Mouse (Mus musculus) heart, postnatal 0 days (tissue): ENCODE results near the gene Nutm1. TPM values are rescaled to one million over a fixed set of nuclear protein-coding genes. Genes with fewer than 3 reads are reported as not detected.

ENCODE experiments used
- ATAC-seq: fragments of 200-750 bp; cut with Nextera tagmentation; 2 replicates; pipeline ENCODE4 v1.8.0; 2017; ENCODE audit warnings: low read depth, moderate number of reproducible peaks, moderate library complexity; ENCODE audit not compliant: insufficient read depth
- DNase-seq: peaks from one replicate; pipeline ENCODE4 v3.0.0-alpha.2; 2016; ENCODE audit warnings: low spot score
- H3K27ac ChIP-seq: fragments of 300-500 bp; sonication (generic); 2 replicates; pipeline ENCODE4 v1.5.1; 2014; ENCODE audit warnings: low read depth, mild to moderate bottlenecking
- H3K27me3 ChIP-seq: fragments of 300-500 bp; sonication (generic); 2 replicates; pipeline ENCODE4 v1.6.1; 2014; ENCODE audit warnings: low read length, mixed read lengths; ENCODE audit not compliant: control insufficient read depth, insufficient read depth
- H3K36me3 ChIP-seq: fragments of 300-500 bp; sonication (generic); replicated peaks from 2 replicates; pipeline ENCODE4 v1.6.1; 2014; ENCODE audit warnings: low read length, mixed read lengths; ENCODE audit not compliant: control insufficient read depth, insufficient read depth
- H3K4me1 ChIP-seq: fragments of 300-500 bp; sonication (generic); 2 replicates; pipeline ENCODE4 v1.6.1; 2014; ENCODE audit warnings: antibody characterized with exemption; ENCODE audit not compliant: control insufficient read depth, insufficient read depth
- H3K4me2 ChIP-seq: fragments of 300-500 bp; sonication (generic); 2 replicates; pipeline ENCODE4 v1.6.1; 2014; ENCODE audit warnings: low read depth, mild to moderate bottlenecking, low read length, moderate library complexity
- H3K4me3 ChIP-seq: fragments of 300-500 bp; sonication (generic); 2 replicates; pipeline ENCODE4 v1.5.1; 2014; ENCODE audit warnings: low read depth, low read length
- H3K9ac ChIP-seq: fragments of 300-500 bp; sonication (generic); replicated peaks from 2 replicates; pipeline ENCODE4 v1.6.1; 2014; ENCODE audit warnings: low read depth, low read length, mixed read lengths
- H3K9me3 ChIP-seq: fragments of 300-500 bp; sonication (generic); replicated peaks from 2 replicates; pipeline ENCODE4 v1.6.1; 2016; ENCODE audit warnings: low read length; ENCODE audit not compliant: control insufficient read depth
- CTCF ChIP-seq: IDR thresholded peaks from 2 replicates; pipeline ENCODE4 v1.5.1; 2016; ENCODE audit warnings: antibody characterized with exemption, control low read depth, low read depth
- EP300 ChIP-seq: IDR thresholded peaks from 2 replicates; pipeline ENCODE4 v1.6.1; 2016; ENCODE audit warnings: antibody characterized with exemption, low read depth
- WGBS: fragments of 180-500 bp; shearing (Covaris S2); extraction: QIAGEN DNeasy Blood & Tissue Kit; methylation state at CpG from one replicate; pipeline ENCODE4 v1.1.7; 2014; 5-methylcytosine and 5-hydroxymethylcytosine counted together
- polyA plus RNA-seq: library from polyadenylated mRNA; unstranded; fragments of >200 nt; fragmentation: Nextera tagmentation; extraction: Ambion mirVana; gene quantifications from 2 replicates; pipeline ENCODE4 v1.2.1, GENCODE M21; 2015
- total RNA-seq: library from RNA; depleted of rRNA; stranded (reverse); fragments of >200 nt; gene quantifications from 2 replicates; pipeline ENCODE4 v1.2.3, GENCODE M21; 2014; ENCODE audit warnings: low replicate concordance

Gene Nutm1
- total and polyA plus RNA-seq, 2 experiments from 2014 or later: not detected

- no peak for ATAC-seq
- no peak for TF ChIP-seq CTCF
- no peak for TF ChIP-seq EP300
These were observed 7.7 kb upstream of the Nutm1 start for GRCm38 (mm10) chr2:112266780-112267179.

DNA sequence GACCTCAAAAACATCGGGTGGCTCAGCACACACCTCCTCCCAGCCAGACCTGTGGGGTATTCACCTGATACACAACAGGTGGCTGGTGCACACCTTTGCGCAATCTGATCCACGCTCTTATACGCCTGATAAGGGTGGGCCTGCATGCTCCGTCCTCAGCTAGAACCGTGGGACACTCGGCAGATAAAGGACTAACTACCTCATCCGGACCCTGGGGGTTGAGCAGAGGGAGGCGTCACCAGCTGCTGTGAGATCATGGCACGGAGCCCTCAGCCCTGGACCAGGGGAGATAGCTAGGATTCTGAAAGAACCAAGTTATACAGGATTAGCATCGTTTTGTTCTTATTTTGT is 7.1 kb upstream of the Nutm1 start, which contains the start of gene Gm21985:
Gene Gm21985, plus strand, starts transcription at position 73 of the 351 bp plus-strand sequence.
- peak; percentile 77 for DNase-seq
- under 1% methylated on average over 11 of the region's 11 CpGs for WGBS
- peaks cover 18% of the 10 kb centered on the region for H3K4me1 ChIP-seq
- TF ChIP-seq CTCF (no peak), EP300 (no peak)
- H3K27me3 ChIP-seq: no peaks in the 10 kb centered on the region
- H3K4me2 ChIP-seq: peak within 1 kb of the TSS; percentile 95
- H3K36me3 ChIP-seq: no peaks in the 10 kb centered on the region
- peak within 1 kb of the TSS; percentile 96 for H3K27ac ChIP-seq
- no peaks in the 10 kb centered on the region for H3K9me3 ChIP-seq
- peak; percentile 38 for ATAC-seq
- peak within 1 kb of the TSS; percentile 88 for H3K4me3 ChIP-seq
- peak within 1 kb of the TSS; percentile 86 for H3K9ac ChIP-seq

More at GRCm38 (mm10) chr2:112266780-112267179, 7.7 kb upstream of the Nutm1 start:
- H3K4me2 ChIP-seq: peak overlapping the region; percentile 95
- peak overlapping the region; percentile 86 for H3K9ac ChIP-seq
- peak; percentile 53 for DNase-seq
- H3K4me1 ChIP-seq: peaks cover 23% of the 10 kb centered on the region
- WGBS: 6% methylated on average over 10 of the region's 10 CpGs
- H3K27ac ChIP-seq: peak overlapping the region; percentile 96
- no peaks in the 10 kb centered on the region for H3K9me3 ChIP-seq
- no peaks in the 10 kb centered on the region for H3K27me3 ChIP-seq
- H3K36me3 ChIP-seq: no peaks in the 10 kb centered on the region
- peak overlapping the region; percentile 88 for H3K4me3 ChIP-seq

DNA sequence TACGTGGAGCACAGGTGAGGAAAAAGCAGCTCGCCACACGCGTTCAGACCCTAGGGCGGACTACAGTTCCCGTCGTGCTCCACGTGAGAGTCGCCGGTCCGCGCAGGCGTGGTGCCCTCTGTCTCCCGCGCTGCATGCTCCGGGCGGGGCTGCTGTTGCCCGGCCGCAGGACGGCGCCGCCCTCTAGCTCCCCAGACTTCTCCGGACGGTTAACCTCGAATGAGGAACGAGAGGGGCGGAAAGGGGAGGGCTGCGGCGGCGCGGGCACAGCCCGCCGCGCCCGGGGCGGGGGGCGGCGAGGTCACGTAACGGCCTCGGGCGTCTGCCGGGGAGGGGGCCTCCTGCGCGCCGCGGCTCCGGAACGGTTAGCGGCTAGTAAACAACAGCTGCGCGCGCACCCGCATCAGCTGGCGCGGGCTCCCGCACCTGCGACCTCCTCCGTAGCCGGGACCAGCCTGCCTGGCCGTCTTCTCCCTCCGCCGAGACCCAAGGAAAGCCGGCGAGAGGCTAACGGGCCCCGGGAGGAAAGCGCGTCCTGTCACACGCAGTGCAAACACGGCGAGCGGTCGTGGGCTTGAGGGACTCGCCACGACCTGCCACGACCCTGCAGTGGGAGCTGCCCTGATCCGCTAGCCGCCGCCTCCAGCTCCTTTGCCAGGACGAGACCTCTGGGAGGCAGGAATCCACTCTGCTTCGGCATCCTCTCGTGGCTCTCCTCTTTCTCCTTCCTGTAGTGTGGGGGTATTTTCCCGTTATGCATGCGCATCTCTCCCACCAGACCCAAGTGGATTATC is 6.6 kb upstream of the Nutm1 start, which contains the start of gene Slc12a6:
Gene Slc12a6, plus strand, starts transcription at position 378 of the 794 bp plus-strand sequence.
- H3K27ac ChIP-seq: peak within 1 kb of the TSS; percentile 96
- WGBS: under 1% methylated on average over 79 of the region's 85 CpGs
- no peak for TF ChIP-seq EP300
- peak; percentile 30; the same call in 1 of the 2 replicates for TF ChIP-seq CTCF
- H3K9me3 ChIP-seq: no peaks in the 10 kb centered on the region
- no peaks in the 10 kb centered on the region for H3K27me3 ChIP-seq
- peak within 1 kb of the TSS; percentile 86 for H3K9ac ChIP-seq
- H3K4me3 ChIP-seq: peak within 1 kb of the TSS; percentile 88
- DNase-seq (peak; percentile 95), ATAC-seq (peak; percentile 92)
- peaks cover 17% of the 10 kb centered on the region for H3K4me1 ChIP-seq
- H3K36me3 ChIP-seq: no peaks in the 10 kb centered on the region
- H3K4me2 ChIP-seq: peak within 1 kb of the TSS; percentile 95

DNA sequence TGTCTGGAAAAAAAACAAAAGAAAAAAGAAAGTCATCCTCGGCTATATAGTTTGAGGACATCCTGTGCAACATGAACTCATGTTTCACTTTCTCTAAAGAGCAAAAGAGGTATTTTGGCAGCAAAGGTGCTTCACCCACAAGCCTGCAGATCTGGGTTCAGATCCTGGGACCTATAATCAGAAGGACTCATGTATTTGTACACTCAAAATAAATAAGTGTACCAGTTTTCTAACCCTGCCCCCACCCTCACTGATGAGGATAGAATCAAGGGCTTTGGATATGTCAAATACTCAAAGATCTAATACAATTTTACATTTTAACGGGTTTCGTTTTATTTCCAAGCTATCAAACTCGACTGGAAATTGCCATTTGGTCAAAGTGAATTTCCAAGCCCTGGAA is 5.3 kb upstream of the Nutm1 start:
- 68% methylated on average over 4 of the region's 4 CpGs for WGBS
- Histone ChIP-seq H3K9ac (no peak overlapping the region), H3K4me3 (no peak overlapping the region), H3K36me3 (no peaks in the 10 kb centered on the region), H3K27me3 (no peaks in the 10 kb centered on the region), H3K4me1 (peaks cover 12% of the 10 kb centered on the region), H3K27ac (no peak overlapping the region), H3K4me2 (no peak overlapping the region), H3K9me3 (no peaks in the 10 kb centered on the region)
- no peak for DNase-seq
- TF ChIP-seq CTCF (no peak), EP300 (no peak)
- ATAC-seq: no peak

DNA sequence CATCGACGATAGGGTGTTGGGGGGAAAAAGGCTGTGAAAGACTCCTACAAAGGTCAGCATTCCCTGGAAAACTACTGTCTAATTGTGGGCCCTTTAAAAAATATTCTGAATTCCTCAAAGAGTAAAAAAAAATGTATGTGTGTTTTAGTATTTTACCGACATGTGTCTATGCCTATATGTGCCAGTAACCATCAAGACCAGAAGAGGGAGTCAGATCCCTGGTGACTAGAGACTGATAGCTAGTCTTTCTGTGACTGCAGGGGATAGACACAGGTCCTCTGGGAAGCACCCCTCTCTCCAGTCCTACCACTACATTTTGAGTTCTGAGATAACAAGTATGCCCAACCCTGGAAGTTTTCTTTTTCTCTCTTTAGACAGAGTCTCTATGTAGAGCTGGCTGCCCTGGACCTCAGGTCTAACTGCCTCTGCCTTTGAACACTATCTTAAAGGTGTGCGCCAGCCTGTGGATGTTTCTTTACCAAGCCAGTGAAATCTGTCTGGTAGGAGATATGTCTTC is 3.7 kb upstream of the Nutm1 start:
- TF ChIP-seq EP300: no peak
- TF ChIP-seq CTCF: peak; percentile 40
- Histone ChIP-seq H3K9me3 (no peaks in the 10 kb centered on the region), H3K27me3 (no peaks in the 10 kb centered on the region), H3K36me3 (no peaks in the 10 kb centered on the region), H3K9ac (peak overlapping the region; percentile 48; the same call in 1 of the 2 replicates), H3K4me1 (peaks cover 5% of the 10 kb centered on the region; the same call in 1 of the 2 replicates), H3K4me2 (peak overlapping the region; percentile 78), H3K27ac (no peak overlapping the region), H3K4me3 (peak overlapping the region; percentile 66)
- DNase-seq (peak; percentile 45), ATAC-seq (no peak)
- WGBS: 27% methylated on average over 4 of the region's 4 CpGs
